Mouse (Mus musculus): ENCODE data around the gene Dock11. TPM values are rescaled to one million over a fixed set of nuclear protein-coding genes. Genes with fewer than 3 reads are reported as not detected.

The Dock11 gene
- polyA plus RNA-seq, 1 experiment from 2014 or later, result 11.8 TPM

Other genes starting within 250 kb of the Dock11 start
- gene Il13ra1, start 223.3 kb downstream of the Dock11 start, polyA plus RNA-seq (2015; fragmentation: Nextera tagmentation; extraction: Ambion mirVana), result 22.0 and 24.9 TPM in 2 replicates